Mouse (Mus musculus) WW6 (cell line): ENCODE data around the gene Snd1.

Experiments used
- DNase-seq: peaks from one replicate; pipeline ENCODE4 v3.0.0-alpha.2; 2013; ENCODE audit warnings: low read depth, low spot score

Gene Snd1

DNA sequence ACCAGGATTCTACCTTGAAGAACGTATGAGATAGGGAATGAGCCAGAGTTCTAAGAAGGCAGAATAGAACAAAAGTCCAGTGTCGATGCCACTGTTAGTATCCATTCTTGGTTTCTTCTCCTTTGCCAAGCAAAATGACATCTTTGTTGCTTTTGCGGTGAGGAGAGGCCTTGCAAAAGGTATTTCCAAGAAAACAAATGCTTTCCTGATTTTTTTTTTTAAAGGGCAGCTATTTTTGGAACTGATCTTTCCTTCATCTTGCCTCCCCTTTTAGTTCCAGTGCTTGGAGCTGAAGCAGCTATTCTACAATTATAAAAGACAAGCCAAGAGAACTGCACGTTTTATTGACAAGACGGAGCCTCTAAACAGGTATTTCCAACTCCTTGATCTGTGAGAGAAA is at the start of gene Snd1:
Gene Snd1 (plus strand): TSS at position 301 of the 400 bp plus-strand sequence.
- DNase-seq = no peak

DNA sequence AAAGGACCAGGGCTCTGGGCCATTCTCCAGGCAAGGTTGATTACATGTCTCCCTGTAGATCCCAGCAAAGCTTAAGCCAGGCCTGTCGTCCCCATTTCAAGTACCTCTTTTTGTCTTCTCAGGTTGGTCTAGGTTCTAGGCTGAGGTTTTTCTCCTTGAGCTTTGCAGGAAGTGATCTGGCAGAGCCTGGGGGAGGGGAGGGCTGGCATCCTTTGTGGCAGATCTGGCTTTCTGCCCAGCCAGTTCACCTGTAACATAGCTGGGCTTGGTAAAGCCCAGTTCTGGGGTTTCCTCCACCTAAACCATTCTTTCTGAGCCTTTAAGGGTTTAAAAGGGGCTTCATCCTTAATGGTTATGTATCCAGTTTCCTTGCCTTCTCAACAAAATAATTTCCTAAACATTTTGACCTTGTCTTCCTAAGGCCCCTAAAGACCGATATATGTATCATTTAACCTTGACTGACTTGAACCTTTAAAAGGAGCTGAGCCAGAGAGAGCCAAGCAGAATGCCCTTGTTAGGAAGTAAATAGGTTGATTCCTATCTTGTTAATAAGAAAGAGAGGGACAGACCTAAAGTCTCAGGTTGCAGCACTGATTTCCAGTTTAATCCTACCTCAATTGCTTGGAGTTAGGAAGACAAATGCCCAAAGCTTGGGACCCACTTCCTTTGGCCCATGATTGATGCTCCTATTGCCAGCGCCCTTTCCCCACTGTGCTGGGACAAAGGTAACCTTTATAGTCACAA is 47.7 kb upstream of the Snd1 start, which contains the start of gene Fscn3:
Gene Fscn3 (plus strand): TSS at position 694 of the 744 bp plus-strand sequence.
- DNase-seq = no peak

DNA sequence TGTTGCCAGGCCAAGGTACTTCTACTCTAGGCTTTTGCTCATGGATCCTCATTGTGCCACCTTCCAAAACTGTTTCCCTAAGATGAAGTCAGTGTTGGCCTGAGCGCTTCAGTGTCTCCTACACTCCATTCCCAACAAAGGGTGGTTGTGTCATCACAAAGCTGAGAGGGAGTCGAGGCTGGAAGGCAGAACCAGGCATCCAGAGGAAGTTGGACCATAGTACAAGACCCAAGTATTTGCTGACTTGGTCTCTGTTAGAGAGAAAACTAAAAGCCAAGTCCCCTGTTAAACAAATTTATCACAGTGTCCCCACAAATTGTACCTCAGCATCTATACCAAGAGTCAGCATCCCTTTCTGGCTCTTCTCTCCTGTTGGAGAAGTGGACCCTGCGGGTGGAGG is 46.6 kb upstream of the Snd1 start, which contains the start of gene Gcc1:
Gene Gcc1 (minus strand): TSS at position 101 of the 400 bp plus-strand sequence.
- no peak for DNase-seq

DNA sequence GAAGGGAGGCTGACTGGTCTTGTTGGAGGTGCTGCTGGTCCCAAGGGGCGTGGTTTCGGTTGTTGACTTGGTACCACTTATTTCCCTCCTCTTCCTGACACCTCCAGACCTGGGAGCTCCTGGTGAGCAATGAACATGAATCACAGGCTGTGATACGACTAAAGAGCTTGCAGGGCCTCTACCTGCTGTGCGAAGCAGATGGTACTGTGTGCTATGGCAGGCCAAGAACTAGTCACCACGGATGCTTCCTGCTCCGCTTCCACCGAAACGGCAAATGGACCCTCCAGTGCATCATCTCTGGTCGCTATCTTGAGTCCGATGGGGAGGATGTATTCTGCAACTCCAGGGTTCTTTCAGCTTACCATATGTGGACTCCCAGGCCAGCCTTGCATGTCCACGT is 45.1 kb upstream of the Snd1 start:
- DNase-seq = no peak

DNA sequence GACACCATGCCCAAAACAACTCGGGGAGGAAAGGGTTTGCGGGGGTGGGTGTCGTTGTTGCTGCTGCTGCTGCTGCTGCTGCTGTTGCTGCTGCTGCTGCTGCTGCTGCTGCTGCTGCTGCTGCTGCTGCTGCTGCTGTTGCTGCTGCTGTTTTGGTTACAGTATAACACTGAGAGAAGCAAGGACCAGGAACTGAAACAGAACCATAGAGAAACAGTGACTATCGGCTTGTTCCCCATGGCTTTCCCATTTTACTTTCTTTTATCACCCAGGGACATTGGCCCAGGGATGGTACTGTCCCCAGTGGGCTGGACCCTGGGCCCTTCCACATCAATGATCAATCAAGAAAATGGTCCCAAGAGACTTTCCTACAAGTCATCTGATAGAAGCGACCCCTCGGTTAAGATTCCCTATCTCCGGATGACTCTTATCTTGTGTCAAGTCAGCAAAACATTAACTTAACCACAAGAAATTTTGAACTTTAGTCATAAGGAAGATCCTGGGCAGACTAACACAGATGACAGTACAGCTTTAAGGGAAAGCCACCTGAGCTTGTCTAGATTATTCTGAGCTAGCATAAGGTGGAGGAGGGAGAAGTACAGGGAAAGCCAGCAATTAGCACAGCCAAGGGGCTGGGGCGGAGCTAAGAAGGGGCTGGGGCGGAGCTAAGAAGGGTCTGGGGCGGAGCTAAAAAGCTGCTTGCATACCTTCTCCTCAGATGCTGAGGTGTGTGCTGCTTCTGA is 44.0 kb upstream of the Snd1 start:
- DNase-seq = no peak

DNA sequence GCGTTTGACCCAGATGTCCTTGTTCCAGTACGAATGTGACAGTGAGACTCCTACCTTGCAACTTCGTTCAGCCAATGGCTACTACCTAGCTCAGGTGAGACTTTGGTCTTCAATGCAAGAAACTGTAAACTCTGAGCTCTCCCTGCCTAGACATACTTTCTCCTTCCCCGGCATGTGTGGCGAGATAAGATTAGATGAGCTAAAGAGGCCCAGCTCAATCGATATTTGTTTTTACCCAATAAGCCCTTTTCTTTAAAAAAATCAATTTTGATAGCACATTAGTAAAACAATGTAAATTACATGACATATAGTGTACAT is 43.4 kb upstream of the Snd1 start:
- DNase-seq = no peak

DNA sequence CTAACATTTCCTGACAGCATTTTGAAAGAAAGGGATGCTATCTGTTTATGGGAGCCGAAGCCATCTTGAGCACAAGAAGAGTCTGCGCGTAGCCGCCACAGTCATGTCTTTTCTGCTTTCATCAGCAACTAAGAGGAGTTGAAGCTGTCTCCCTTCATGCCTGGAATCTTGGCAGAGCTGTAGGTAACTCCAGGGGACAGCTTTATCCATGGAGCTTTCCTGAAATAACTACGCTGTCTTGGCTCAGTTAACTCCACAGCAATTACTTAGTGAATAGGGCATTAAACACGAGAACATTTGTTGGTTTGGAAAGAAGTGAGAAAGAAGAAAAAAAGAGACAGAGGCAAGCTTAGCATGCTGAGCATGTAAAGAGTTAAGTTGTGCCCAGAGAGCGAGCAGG is 27.0 kb upstream of the Snd1 start:
- no peak for DNase-seq

DNA sequence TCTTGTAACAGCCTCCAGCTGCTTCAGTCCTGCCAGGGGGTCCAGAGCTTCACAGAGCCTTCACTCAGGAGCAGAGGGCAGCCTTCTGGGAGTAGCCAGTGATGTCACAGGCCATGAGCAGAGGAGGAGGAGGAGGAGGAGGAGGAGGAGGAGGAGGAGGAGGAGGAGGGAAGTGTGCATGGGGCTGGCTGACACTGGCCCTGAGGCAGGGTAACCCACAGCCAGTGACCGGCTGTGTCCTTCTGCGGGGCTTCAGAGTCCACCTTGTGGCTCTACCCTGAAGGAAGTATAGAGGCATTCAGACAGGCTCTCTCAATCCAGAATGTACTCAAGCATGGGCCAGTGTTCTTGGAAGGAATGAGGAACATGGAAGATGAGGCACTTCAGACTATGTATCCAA is 25.7 kb upstream of the Snd1 start, which contains the start of gene Pax4:
Gene Pax4 (minus strand): TSS at position 101 of the 400 bp plus-strand sequence.
- no peak for DNase-seq

DNA sequence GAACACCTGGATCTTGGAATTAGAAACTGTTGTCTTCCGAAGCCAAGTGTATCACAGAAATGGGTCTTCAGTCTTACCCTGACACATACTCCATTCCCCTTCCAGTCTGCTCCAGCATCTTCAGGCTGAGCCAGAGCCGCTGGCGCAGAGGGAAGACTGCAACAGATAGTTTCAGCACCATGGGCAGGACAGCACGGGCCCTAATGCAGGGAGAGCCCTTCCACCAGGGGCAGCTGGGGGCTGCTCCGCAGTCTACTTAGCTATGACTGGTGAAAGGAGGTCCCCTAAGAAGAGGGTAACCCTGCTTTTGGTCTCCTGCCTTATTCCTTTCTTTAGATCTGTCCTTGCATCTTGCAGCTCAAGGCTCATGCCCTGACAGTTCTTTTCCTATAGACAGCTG is 24.5 kb upstream of the Snd1 start:
- no peak for DNase-seq

DNA sequence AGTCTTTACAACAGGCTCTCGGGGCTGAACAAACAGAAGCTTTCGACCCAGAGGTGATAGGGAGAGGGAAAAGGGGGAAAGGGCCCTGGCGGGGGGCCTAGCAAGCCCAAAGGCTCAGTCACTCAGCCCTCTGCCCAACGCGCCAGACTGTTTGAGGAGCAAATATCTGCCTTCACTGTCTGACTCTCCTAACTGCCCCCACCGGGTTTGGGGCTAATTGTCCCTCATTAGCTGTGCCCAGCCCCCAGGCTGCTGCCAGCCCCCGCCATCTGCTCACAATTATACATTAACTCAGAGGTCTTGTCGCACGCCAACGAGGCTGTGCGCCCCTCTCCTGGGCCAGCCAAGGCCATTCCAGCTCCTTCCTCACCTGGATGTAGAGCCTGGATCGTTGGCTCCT is 24.0 kb upstream of the Snd1 start:
- no peak for DNase-seq

DNA sequence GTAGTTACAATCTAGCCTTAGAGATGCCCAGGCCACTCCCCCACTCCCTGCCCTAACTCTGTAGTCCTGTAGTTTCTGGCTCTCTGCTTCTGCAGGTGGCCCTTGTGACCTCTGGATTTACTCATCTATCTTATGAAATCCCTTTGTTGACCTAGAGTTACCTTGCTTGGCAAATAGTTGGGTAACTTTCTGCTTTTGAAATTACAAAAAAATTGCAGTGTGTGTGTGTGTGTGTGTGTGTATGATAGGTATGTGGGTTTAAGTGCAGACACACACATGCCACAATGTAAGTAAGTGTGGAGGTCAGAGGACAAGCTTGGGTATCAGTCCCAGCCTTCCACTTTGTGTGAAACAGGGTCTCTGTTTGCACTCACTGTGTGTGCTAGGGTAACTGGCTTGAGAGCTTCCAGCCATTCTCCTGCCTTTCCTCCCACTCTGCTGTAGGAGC is 15.7 kb upstream of the Snd1 start:
- no peak for DNase-seq

DNA sequence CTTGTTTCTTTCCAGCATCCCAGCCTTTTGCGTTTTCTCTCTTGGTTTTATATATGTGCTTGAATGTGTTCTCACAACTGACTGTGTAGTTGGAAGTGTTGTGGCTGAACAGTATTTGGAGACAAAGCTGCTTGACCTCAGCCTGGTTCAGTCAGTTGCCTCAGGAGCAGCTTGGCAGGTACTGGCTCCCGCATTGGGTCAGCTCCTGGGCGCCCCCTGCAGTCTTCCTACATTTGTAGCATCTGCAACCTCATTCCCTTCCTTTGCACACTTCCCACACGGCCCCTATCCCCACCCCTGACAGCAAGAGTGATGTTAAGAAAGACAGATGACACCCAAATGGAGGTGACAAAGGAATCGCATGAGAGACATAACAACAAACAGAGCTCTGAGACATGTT is 14.4 kb upstream of the Snd1 start:
- DNase-seq = no peak

DNA sequence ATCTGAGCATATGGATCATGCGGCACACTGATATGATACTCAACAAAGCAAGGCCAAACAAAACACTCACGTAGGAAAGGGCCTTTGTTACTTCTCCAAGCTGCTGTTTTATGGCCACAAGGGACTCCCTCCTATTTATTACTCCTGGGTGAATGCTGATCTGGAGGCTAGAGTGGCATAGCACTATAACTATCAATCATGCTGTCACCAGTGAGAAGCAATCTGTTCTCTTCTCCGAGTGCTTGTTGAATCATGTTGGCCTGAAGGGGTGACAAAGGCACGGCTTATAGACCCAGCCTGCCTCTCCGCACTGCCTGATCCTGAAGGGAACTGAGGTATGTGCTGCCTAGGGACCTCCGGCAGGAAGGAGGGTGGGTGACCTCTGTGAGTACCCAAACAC is 10.3 kb upstream of the Snd1 start:
- no peak for DNase-seq

DNA sequence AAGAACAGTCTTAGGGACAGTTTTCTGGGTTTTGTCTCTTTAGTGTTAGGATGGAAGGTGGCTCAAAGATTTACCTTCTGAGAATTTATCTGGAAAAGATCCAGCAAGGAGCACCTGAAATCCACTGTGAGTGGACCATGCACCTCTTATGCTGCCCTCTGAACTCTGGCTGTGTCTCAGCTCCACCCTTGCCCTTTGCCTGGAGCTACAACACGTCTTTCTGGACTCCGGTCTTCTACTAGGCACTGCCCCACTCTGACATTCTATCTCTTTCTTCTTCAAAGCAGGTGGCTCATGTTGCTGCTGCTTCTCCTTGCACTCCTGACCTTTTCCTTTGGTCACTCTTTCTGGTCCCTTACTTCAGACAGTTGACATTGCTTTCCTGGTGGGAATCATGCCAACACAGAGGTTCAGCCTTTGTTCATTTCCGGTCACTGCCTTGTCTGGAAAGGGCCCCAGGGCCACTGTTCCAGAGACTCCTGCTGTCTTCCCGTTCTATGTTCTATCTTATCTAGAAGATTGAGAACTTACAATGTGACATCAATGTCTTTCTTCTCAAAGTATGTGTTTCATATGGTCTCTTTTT is 4.8 kb upstream of the Snd1 start:
- no peak for DNase-seq

DNA sequence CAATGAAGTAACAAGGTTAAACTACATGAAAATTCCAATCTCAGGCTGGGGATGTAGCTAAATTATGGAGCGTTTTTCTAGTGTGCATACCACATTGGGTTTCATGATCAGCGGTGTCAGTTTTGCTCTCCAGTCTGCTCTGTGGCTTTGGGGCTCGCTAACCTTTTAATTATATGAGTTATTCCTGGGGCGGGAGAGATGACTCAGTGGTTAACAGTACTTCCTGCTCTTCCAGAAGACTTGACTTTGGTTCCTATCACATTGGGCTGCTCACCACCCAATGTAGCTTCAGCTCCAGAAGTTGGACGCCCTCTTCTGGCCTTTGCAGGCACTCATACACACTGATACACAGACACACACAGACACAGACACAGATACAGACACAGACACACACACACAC is 4.3 kb upstream of the Snd1 start:
- no peak for DNase-seq

DNA sequence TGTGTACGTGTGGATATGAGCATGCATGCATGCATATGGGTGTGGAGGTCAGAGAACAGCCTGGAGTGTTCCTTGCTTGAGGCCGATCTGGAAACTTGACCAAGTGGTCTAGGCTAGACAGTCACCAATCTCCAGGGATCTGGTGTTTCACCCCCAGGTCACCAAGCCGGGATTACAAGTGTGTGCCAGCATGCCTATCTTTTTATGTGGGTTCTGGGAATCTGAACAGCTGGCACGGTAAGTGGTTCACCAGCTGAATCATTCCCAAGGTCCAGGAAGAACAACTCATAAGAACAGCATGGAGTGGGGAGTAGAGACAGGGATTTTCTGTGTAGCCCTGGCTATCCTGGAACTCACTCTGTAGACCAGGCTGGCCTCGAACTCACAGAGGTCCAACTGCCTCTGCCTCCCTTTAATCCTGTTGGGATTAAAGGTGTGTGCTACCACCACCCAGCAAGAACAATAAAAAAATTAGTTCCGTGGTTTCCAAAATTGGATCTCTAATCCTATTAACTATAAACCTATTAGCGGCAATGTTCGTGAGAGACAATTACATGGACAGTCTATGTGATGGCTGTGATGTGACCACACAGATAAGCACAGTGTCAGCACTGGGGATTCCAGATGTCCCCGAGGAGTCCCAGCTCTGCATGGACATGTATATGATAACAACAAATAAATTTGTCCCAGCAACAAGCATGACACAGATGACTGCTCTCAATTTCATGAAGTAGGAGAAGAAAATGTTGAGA is 3.5 kb upstream of the Snd1 start:
- DNase-seq = no peak

DNA sequence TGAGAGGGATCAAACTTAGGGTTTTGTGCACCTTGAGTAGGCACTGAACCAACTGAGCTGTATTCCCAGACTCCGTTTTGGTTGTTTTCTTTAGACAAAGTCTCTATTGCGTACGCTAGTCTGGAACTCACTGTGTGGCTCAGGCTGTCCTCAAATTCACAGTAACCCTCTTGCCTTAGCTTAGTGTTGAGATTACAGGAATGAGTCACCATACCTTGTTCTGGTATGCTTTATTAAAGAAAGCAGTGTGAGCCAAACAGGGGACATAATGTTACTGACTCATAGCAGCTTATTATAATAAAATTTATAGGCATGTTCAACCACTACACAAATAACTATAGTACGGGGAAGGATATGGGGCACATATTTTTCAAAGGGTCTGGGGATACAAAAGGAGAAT is 728 bp upstream of the Snd1 start:
- no peak for DNase-seq

DNA sequence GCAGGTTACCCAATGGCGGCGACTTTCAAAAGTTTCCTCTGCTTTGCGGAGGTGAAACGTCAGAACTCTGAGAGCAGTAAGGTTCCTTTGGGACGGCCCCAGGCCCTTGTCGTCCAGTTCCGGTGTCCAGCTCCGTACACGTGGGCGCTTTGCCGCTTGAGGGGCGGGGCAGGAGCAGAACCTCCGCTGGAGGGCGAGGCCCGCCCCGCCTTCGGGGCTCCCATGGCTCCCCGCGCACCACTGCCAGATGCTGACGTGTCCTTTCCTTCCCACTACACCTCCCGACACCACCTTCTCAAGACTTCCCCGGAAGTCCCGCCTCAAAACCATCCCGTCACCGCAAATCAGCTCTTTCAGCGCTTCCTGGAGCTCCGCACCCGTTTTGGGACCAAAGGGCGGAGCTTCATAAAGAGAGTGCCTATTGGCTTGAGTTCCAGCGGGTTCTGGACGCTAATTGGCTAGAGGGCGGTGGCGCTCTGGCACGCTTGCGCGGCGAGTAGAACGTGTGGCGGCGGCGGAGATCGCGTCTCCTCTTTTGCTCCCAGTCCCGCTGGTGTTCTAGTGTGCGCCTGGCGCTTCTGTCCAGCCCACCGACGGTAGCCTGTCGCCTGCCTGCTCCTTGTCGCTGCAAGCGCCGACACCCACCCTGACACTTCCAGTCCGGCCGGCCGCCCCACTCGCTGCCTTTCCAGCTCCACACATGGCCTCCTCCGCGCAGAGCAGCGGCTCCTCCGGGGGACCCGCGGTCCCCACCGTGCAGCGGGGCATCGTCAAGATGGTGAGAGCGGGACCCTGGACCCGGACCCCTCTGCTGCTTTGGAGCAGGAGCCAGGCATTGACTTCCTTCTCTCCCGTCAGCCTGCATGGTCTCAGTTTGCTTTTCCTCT is 5.2 kb downstream of the Snd1 start:
- peak; percentile 96 for DNase-seq

DNA sequence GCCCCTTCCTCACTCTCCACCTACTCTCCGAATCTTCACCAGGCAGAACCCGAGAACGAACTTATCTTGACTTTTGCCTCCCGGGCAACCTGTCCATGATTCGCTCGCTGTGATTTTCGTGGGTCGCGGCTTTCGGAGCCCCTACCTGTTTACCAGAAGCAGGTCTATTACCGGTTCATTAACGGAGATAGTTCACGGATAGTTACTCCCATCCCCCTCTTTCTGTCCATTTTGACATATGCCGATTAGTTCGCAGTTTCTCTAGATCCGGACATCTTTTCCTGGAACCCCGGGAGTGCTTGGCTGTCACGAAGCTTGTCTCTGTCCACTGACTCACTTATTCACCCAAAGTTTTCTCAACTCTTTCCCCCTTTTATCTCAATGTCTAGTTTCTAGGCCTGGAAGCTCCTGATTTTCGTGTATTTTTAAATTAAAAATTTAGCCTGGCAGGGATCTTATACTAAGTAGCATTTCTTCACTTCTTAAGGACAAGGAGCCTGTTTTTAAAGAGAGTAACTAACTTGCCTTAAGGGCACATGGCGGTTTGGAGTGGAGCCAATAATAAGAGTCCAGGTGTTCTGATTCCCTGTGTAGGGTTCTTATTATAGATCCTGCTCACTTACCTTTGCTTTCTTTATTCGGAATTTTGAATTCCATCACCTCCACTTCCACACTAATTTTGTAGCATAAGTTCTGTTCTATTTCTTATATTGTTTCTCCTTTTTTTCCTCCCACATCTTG is 6.0 kb downstream of the Snd1 start:
- DNase-seq = no peak

DNA sequence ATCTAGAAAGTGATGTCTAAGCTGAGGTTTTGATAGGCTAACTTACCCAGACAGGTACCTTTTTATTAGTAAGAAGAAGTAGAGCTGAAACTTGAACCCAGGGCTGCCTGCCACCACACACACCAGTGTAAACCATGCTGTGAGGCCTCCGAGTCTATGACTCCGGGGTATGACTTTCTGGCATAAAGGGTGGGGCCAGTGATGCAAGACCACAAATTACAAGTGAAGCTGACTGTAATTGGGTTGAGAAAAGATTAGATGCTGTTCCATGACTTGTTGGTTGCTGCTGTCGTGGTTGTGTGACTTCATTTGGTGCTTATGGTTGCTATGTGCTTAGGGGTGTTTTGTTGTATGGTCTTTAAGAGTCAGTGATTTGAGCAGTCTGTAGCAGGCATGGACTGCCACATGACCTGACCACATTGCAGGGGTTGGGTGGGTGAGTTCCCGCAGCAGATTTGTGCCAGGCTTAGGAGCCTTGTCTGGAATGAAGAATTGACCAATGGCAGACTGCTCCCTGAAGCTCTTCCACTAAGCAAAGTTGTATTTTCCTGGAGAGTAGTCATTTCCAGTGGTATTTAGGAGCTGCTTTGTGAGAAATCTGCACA is 7.9 kb downstream of the Snd1 start:
- DNase-seq = no peak
